Mouse (Mus musculus) liver, embryonic 14.5 days (tissue): ENCODE results near the gene Pank2.

ENCODE experiments used
- CTCF ChIP-seq: IDR thresholded peaks from 2 replicates; pipeline ENCODE4 v1.5.1; 2016; ENCODE audit warnings: antibody characterized with exemption, low read depth, control low read depth
- EP300 ChIP-seq: IDR thresholded peaks from 2 replicates; pipeline ENCODE4 v1.6.1; 2016; ENCODE audit warnings: antibody characterized with exemption, low read depth

DNA sequence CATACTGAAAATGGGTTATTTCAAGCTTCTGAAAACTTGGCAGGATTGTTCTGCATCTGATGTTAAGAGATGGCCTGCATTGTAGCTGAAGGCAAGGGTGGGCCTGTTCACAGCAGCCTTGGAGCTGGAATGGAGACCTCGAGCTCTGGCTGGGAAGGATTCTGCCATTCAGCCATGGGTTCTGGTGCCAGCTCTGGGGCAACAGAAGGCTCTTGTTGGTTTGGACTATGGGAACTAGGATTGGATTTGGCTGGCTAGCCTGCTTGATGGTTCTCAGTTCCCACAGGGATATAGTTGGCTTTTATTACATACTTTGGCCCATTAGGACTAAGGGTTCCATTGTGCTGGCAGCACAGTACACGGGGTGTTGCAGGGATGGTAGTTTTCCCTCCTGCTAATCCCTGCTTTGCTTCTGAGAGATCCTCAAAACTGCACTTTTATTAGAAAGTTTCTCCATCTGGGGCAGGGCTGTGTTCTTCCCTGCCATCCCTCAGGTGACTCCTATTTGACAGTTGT is 34.5 kb downstream of the Pank2 start:
- TF ChIP-seq CTCF (no peak), EP300 (no peak)
